Mouse (Mus musculus): ENCODE measurements around the gene Fam193a. TPM values are rescaled to one million over a fixed set of nuclear protein-coding genes. Genes with fewer than 3 reads are reported as not detected.

Gene Fam193a
- polyA plus RNA-seq, 1 experiment: 40.2 TPM

GRCm38 (mm10) chr5:34519389-34519910 lies 149.7 kb downstream of the Fam193a start:
- H3K36me3 ChIP-seq (ENCODE audit: control insufficient read depth, insufficient read depth, low read length, poor library complexity, severe bottlenecking): no peaks in the 10 kb centered on the region
- no peak overlapping the region for H3K9ac ChIP-seq (ENCODE audit: low read depth, poor library complexity, severe bottlenecking)
- H3K27me3 ChIP-seq (ENCODE audit: control insufficient read depth, insufficient read depth, low read length, poor library complexity, severe bottlenecking): no peaks in the 10 kb centered on the region
- no peak overlapping the region for H3K27ac ChIP-seq (ENCODE audit: insufficient read depth, low read length)
- no peaks in the 10 kb centered on the region for H3K4me1 ChIP-seq (ENCODE audit: control insufficient read depth, insufficient read depth, low read length)
- H3K4me3 ChIP-seq (ENCODE audit: low read depth, low read length): no peak overlapping the region
- H3K9me3 ChIP-seq (replicated peaks; ENCODE audit: control insufficient read depth, insufficient read depth, low read length, poor library complexity, severe bottlenecking): no peaks in the 10 kb centered on the region
- TF ChIP-seq EP300 (IDR thresholded peaks at IDR 0.05; ENCODE audit: insufficient read depth, low read depth, low read length) (no peak), CTCF (IDR thresholded peaks at IDR 0.05; ENCODE audit: low read depth, low read length) (no peak), POLR2A (IDR thresholded peaks at IDR 0.05; ENCODE audit: insufficient read depth, low read length) (no peak)

DNA sequence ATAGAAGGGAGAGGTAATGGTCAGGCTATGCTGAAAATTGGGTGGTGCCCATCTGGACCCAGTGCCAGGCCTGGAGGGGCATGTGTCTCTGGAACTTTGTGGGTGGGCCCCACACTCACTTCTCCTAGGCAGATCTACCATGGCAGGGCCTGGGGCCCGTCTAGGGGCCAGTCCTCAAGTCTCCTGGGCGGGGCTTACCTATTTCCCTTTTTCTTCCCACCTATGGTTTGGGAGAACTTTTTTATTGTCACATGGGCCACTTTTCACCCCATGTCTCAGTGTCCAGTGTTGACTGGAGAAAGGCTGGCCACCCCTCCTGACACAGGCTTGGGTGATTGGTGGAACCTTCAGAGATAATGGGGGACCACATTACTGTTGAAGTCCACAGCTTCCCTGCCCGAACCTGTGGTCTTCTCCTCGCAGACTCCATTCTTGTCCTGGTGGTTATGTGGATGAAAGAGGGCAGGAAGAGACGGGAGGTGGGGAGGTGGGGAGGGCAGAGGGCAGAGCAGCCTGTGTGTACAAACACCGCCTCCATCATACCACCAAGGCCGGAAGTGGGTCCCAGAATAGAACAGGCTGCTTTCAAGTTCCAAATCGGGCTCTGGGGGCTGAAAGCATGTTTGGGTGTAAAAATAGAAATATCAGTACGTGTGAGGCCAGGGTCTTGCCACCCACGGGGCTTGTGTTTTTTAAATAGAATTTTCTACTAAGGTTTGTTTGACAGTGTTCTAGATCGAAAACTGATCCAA lies 150.9 kb downstream of the Fam193a start:
- no peaks in the 10 kb centered on the region for H3K4me1 ChIP-seq (ENCODE audit: control insufficient read depth, insufficient read depth, low read length)
- H3K27ac ChIP-seq (ENCODE audit: insufficient read depth, low read length): no peak overlapping the region
- H3K27me3 ChIP-seq (ENCODE audit: control insufficient read depth, insufficient read depth, low read length, poor library complexity, severe bottlenecking): no peaks in the 10 kb centered on the region
- no peak overlapping the region for H3K9ac ChIP-seq (ENCODE audit: low read depth, poor library complexity, severe bottlenecking)
- TF ChIP-seq POLR2A (IDR thresholded peaks at IDR 0.05; ENCODE audit: insufficient read depth, low read length) (no peak), CTCF (IDR thresholded peaks at IDR 0.05; ENCODE audit: low read depth, low read length) (no peak), EP300 (IDR thresholded peaks at IDR 0.05; ENCODE audit: insufficient read depth, low read depth, low read length) (no peak)
- no peaks in the 10 kb centered on the region for H3K9me3 ChIP-seq (replicated peaks; ENCODE audit: control insufficient read depth, insufficient read depth, low read length, poor library complexity, severe bottlenecking)
- H3K4me3 ChIP-seq (ENCODE audit: low read depth, low read length): no peak overlapping the region
- no peaks in the 10 kb centered on the region for H3K36me3 ChIP-seq (ENCODE audit: control insufficient read depth, insufficient read depth, low read length, poor library complexity, severe bottlenecking)

DNA sequence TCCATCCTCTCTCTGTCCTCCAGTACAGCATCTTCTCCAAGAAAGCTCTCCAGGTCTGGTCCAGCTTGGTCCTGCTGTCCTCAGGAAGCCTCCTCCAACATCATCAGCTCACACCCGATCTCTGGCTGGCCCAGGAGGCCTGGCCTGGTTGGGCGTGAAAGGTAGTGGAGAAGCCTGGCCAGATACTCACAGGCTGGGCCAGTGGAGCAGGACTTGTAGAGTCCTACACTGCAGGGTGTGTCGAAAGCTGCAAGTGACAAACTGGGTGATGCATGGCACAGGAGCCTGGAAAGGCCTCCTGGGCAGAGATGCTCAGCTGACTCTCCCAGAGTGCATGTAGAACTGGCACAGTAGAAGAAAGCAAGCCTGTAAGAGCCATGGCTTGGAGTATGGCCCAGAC lies 151.6 kb downstream of the Fam193a start:
- Histone ChIP-seq H3K27ac (ENCODE audit: insufficient read depth, low read length) (no peak overlapping the region), H3K36me3 (ENCODE audit: control insufficient read depth, insufficient read depth, low read length, poor library complexity, severe bottlenecking) (no peaks in the 10 kb centered on the region), H3K4me1 (ENCODE audit: control insufficient read depth, insufficient read depth, low read length) (no peaks in the 10 kb centered on the region), H3K27me3 (ENCODE audit: control insufficient read depth, insufficient read depth, low read length, poor library complexity, severe bottlenecking) (no peaks in the 10 kb centered on the region), H3K9me3 (replicated peaks; ENCODE audit: control insufficient read depth, insufficient read depth, low read length, poor library complexity, severe bottlenecking) (no peaks in the 10 kb centered on the region), H3K9ac (ENCODE audit: low read depth, poor library complexity, severe bottlenecking) (no peak overlapping the region), H3K4me3 (ENCODE audit: low read depth, low read length) (no peak overlapping the region)
- TF ChIP-seq EP300 (IDR thresholded peaks at IDR 0.05; ENCODE audit: insufficient read depth, low read depth, low read length) (no peak), POLR2A (IDR thresholded peaks at IDR 0.05; ENCODE audit: insufficient read depth, low read length) (no peak), CTCF (IDR thresholded peaks at IDR 0.05; ENCODE audit: low read depth, low read length) (no peak)

- no peaks in the 10 kb centered on the region for H3K4me1 ChIP-seq (ENCODE audit: control insufficient read depth, insufficient read depth, low read length)
- no peaks in the 10 kb centered on the region for H3K36me3 ChIP-seq (ENCODE audit: control insufficient read depth, insufficient read depth, low read length, poor library complexity, severe bottlenecking)
- TF ChIP-seq POLR2A (IDR thresholded peaks at IDR 0.05; ENCODE audit: insufficient read depth, low read length): no peak
- TF ChIP-seq CTCF (IDR thresholded peaks at IDR 0.05; ENCODE audit: low read depth, low read length): no peak
- no peak for TF ChIP-seq EP300 (IDR thresholded peaks at IDR 0.05; ENCODE audit: insufficient read depth, low read depth, low read length)
- no peak overlapping the region for H3K4me3 ChIP-seq (ENCODE audit: low read depth, low read length)
- H3K9ac ChIP-seq (ENCODE audit: low read depth, poor library complexity, severe bottlenecking): no peak overlapping the region
- no peak overlapping the region for H3K27ac ChIP-seq (ENCODE audit: insufficient read depth, low read length)
- no peaks in the 10 kb centered on the region for H3K9me3 ChIP-seq (replicated peaks; ENCODE audit: control insufficient read depth, insufficient read depth, low read length, poor library complexity, severe bottlenecking)
- H3K27me3 ChIP-seq (ENCODE audit: control insufficient read depth, insufficient read depth, low read length, poor library complexity, severe bottlenecking): no peaks in the 10 kb centered on the region
These were observed 154.3 kb downstream of the Fam193a start for GRCm38 (mm10) chr5:34523958-34524485.

DNA sequence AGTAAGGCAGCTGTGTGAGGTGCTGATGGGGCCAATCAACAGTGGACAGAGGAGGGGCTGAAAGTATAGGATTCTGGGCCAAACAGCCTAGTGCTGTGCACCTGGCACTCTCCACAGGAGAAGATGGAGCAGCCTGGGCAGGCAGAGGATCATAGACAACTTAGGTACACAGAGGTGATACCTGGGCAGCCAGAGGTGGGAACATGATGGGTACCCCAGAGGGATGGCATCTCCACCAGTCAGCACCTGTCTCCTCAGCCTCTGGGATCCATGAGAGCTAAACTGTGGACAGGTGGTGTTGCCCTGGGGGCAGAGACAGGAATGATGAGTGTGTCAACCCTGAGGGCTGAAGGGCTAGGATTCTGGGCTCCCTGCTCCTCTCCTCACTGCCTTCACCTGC lies 154.8 kb downstream of the Fam193a start:
- Histone ChIP-seq H3K27me3 (ENCODE audit: control insufficient read depth, insufficient read depth, low read length, poor library complexity, severe bottlenecking) (no peaks in the 10 kb centered on the region), H3K9ac (ENCODE audit: low read depth, poor library complexity, severe bottlenecking) (no peak overlapping the region), H3K9me3 (replicated peaks; ENCODE audit: control insufficient read depth, insufficient read depth, low read length, poor library complexity, severe bottlenecking) (no peaks in the 10 kb centered on the region), H3K4me3 (ENCODE audit: low read depth, low read length) (no peak overlapping the region), H3K36me3 (ENCODE audit: control insufficient read depth, insufficient read depth, low read length, poor library complexity, severe bottlenecking) (no peaks in the 10 kb centered on the region), H3K4me1 (ENCODE audit: control insufficient read depth, insufficient read depth, low read length) (no peaks in the 10 kb centered on the region), H3K27ac (ENCODE audit: insufficient read depth, low read length) (no peak overlapping the region)
- no peak for TF ChIP-seq POLR2A (IDR thresholded peaks at IDR 0.05; ENCODE audit: insufficient read depth, low read length)
- no peak for TF ChIP-seq EP300 (IDR thresholded peaks at IDR 0.05; ENCODE audit: insufficient read depth, low read depth, low read length)
- TF ChIP-seq CTCF (IDR thresholded peaks at IDR 0.05; ENCODE audit: low read depth, low read length): no peak
